Mouse (Mus musculus): Measurements from ENCODE around the gene E130309D02Rik. TPM values are rescaled to one million over a fixed set of nuclear protein-coding genes. Genes with fewer than 3 reads are reported as not detected.
A peak's percentile ranks its signal among the peaks of the same experiment; 100 is the strongest.

E130309D02Rik gene
- polyA plus RNA-seq, 1 experiment, result 29.6 TPM

DNA sequence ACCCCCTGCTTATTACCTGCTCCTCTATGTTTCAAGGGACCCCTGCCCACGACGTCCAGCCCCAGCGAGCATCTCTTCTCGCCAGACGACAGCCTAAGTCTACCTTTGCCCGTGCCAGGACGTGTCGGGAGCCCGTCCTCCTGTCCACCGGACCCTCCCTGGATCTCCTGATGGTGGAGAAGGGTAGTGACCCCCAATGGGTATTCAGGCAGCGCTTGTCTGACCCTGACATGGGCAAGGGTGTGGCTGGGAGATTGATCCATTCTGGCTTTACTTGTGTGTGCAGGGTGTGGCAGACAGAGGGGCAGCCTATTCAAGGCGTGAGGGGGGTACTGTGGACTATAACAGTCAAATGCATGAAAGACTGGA lies 45.0 kb downstream of the E130309D02Rik start:
- Histone ChIP-seq H3K27me3 (ENCODE audit: control insufficient read depth, insufficient read depth, insufficient read length) (no peaks in the 10 kb centered on the region), H3K79me3 (ENCODE audit: low read depth) (peaks cover 9% of the 10 kb centered on the region), H3K79me2 (ENCODE audit: control insufficient read depth, insufficient read depth) (peaks cover 17% of the 10 kb centered on the region), H3K36me3 (ENCODE audit: control insufficient read depth, insufficient read depth) (no peaks in the 10 kb centered on the region), H3K4me3 (ENCODE audit: insufficient read depth, poor library complexity, severe bottlenecking) (peak overlapping the region; percentile 69), H3ac (ENCODE audit: control insufficient read depth, insufficient read length, low read depth) (peak overlapping the region; percentile 65)
- TF ChIP-seq MYOD1 (IDR thresholded peaks at IDR 0.05; ENCODE audit: control insufficient read depth, insufficient read length, low read depth) (no peak), CEBPB (IDR thresholded peaks at IDR 0.05; ENCODE audit: low read depth) (no peak), FOSL1 (IDR thresholded peaks at IDR 0.05; ENCODE audit: insufficient read depth, low read length, poor library complexity, severe bottlenecking) (no peak), MAX (IDR thresholded peaks at IDR 0.05) (no peak), CTCF (IDR thresholded peaks at IDR 0.05; ENCODE audit: control insufficient read depth, insufficient read depth, insufficient read length) (no peak), MYOG (IDR thresholded peaks at IDR 0.05; ENCODE audit: control insufficient read depth, extremely low read depth, insufficient read length) (no peak), USF1 (IDR thresholded peaks at IDR 0.05; ENCODE audit: low read depth) (no peak)

DNA sequence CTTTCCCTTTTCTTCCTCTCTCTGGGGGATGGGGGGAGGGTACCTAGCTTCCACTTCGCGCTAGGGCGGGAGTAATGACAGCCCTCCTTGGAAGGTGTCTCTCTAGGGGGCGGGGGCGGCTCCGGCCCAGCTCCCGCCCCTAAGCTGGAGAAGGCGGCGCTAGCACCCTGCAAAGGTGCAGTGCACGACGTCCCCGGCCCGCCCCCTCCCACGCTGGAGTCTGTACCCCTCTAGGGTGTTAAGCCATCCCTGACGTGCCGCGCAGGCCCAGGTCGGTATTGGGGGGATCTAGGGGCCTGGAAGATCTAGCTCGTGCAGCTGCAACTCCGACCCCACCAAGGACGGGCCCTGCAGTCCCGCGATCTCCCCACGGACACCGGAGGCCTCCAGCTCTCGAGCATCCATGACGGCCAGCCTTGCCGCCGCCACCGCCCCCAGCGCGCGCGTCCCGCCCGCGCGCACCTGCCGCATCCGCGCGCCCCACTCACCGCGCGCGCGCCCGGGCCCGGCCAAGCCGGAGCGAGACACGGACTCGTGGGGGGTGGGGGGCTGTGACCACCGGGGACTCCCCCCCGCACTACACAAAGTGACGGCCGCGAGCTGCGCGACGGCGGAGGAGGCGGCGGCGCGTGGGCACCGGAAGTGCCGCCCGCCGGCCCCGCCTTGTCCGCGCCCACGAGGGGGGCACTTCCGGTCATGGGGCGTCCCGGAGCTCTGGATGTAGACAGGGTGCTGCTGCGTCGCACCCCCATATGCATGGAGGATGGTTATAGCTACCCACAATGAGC lies 45.6 kb downstream of the E130309D02Rik start, which contains the start of gene Zfp316:
Zfp316 (minus strand) TSS at position 660 of the 788 bp plus-strand sequence.
- Histone ChIP-seq H3K79me3 (ENCODE audit: low read depth) (peaks cover 9% of the 10 kb centered on the region), H3K79me2 (ENCODE audit: control insufficient read depth, insufficient read depth) (peaks cover 17% of the 10 kb centered on the region), H3K27me3 (ENCODE audit: control insufficient read depth, insufficient read depth, insufficient read length) (no peaks in the 10 kb centered on the region), H3K4me3 (ENCODE audit: insufficient read depth, poor library complexity, severe bottlenecking) (peak within 1 kb of the TSS; percentile 69), H3K36me3 (ENCODE audit: control insufficient read depth, insufficient read depth) (no peaks in the 10 kb centered on the region), H3ac (ENCODE audit: control insufficient read depth, insufficient read length, low read depth) (peak within 1 kb of the TSS; percentile 86)
- TF ChIP-seq USF1 (IDR thresholded peaks at IDR 0.05; ENCODE audit: low read depth) (peak; percentile 35), MAX (IDR thresholded peaks at IDR 0.05) (peak; percentile 24), CTCF (IDR thresholded peaks at IDR 0.05; ENCODE audit: control insufficient read depth, insufficient read depth, insufficient read length) (no peak), CEBPB (IDR thresholded peaks at IDR 0.05; ENCODE audit: low read depth) (no peak), FOSL1 (IDR thresholded peaks at IDR 0.05; ENCODE audit: insufficient read depth, low read length, poor library complexity, severe bottlenecking) (no peak)

- H3ac ChIP-seq (ENCODE audit: control insufficient read depth, insufficient read length, low read depth), result no peak overlapping the region
- no peaks in the 10 kb centered on the region for H3K36me3 ChIP-seq (ENCODE audit: control insufficient read depth, insufficient read depth)
- TF ChIP-seq MYOG (IDR thresholded peaks at IDR 0.05; ENCODE audit: control insufficient read depth, extremely low read depth, insufficient read length) (no peak), CTCF (IDR thresholded peaks at IDR 0.05; ENCODE audit: control insufficient read depth, insufficient read depth, insufficient read length) (no peak), CEBPB (IDR thresholded peaks at IDR 0.05; ENCODE audit: low read depth) (no peak), USF1 (IDR thresholded peaks at IDR 0.05; ENCODE audit: low read depth) (no peak), MAX (IDR thresholded peaks at IDR 0.05) (no peak), FOSL1 (IDR thresholded peaks at IDR 0.05; ENCODE audit: insufficient read depth, low read length, poor library complexity, severe bottlenecking) (no peak), MYOD1 (IDR thresholded peaks at IDR 0.05; ENCODE audit: control insufficient read depth, insufficient read length, low read depth) (no peak)
- H3K27me3 ChIP-seq (ENCODE audit: control insufficient read depth, insufficient read depth, insufficient read length), result no peaks in the 10 kb centered on the region
- H3K4me3 ChIP-seq (ENCODE audit: insufficient read depth, poor library complexity, severe bottlenecking), result peak overlapping the region; percentile 69
- peaks cover 9% of the 10 kb centered on the region for H3K79me3 ChIP-seq (ENCODE audit: low read depth)
- peaks cover 17% of the 10 kb centered on the region for H3K79me2 ChIP-seq (ENCODE audit: control insufficient read depth, insufficient read depth)
These were observed 46.2 kb downstream of the E130309D02Rik start for GRCm38 (mm10) chr5:143268985-143269362.

DNA sequence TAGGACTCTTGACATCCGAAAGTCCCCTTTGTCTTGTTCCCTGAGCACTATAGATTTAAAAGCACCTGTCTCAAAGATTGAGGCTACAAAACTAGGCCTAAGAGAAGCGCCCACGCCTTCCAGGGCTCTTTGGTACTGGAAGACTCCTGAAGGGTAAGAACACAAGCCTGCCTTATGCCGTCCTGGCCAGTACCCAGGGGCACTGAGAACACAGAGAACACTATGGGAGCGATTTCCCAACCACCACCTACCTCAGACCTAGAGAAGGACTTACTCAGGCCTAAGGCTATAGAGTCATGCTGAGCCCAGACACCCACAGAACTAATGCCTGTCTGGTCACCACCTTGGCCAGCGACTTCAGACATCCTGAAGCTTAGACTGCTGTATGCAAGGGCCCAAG lies 48.4 kb downstream of the E130309D02Rik start:
- Histone ChIP-seq H3ac (ENCODE audit: control insufficient read depth, insufficient read length, low read depth) (no peak overlapping the region), H3K27me3 (ENCODE audit: control insufficient read depth, insufficient read depth, insufficient read length) (no peaks in the 10 kb centered on the region), H3K36me3 (ENCODE audit: control insufficient read depth, insufficient read depth) (peaks cover 5% of the 10 kb centered on the region), H3K4me3 (ENCODE audit: insufficient read depth, poor library complexity, severe bottlenecking) (no peak overlapping the region), H3K79me2 (ENCODE audit: control insufficient read depth, insufficient read depth) (peaks cover 17% of the 10 kb centered on the region), H3K79me3 (ENCODE audit: low read depth) (peaks cover 9% of the 10 kb centered on the region)
- TF ChIP-seq MYOD1 (IDR thresholded peaks at IDR 0.05; ENCODE audit: control insufficient read depth, insufficient read length, low read depth), result no peak
- TF ChIP-seq USF1 (IDR thresholded peaks at IDR 0.05; ENCODE audit: low read depth), result no peak
- no peak for TF ChIP-seq FOSL1 (IDR thresholded peaks at IDR 0.05; ENCODE audit: insufficient read depth, low read length, poor library complexity, severe bottlenecking)
- TF ChIP-seq MYOG (IDR thresholded peaks at IDR 0.05; ENCODE audit: control insufficient read depth, extremely low read depth, insufficient read length), result no peak
- no peak for TF ChIP-seq MAX (IDR thresholded peaks at IDR 0.05)
- no peak for TF ChIP-seq CTCF (IDR thresholded peaks at IDR 0.05; ENCODE audit: control insufficient read depth, insufficient read depth, insufficient read length)
- TF ChIP-seq CEBPB (IDR thresholded peaks at IDR 0.05; ENCODE audit: low read depth), result no peak

GRCm38 (mm10) chr5:143265409-143265808 lies 49.8 kb downstream of the E130309D02Rik start:
- no peaks in the 10 kb centered on the region for H3K27me3 ChIP-seq (ENCODE audit: control insufficient read depth, insufficient read depth, insufficient read length)
- H3K79me2 ChIP-seq (ENCODE audit: control insufficient read depth, insufficient read depth), result peaks cover 6% of the 10 kb centered on the region
- H3K36me3 ChIP-seq (ENCODE audit: control insufficient read depth, insufficient read depth), result peaks cover 5% of the 10 kb centered on the region
- TF ChIP-seq CEBPB (IDR thresholded peaks at IDR 0.05; ENCODE audit: low read depth) (no peak), CTCF (IDR thresholded peaks at IDR 0.05; ENCODE audit: control insufficient read depth, insufficient read depth, insufficient read length) (no peak), FOSL1 (IDR thresholded peaks at IDR 0.05; ENCODE audit: insufficient read depth, low read length, poor library complexity, severe bottlenecking) (no peak), USF1 (IDR thresholded peaks at IDR 0.05; ENCODE audit: low read depth) (no peak), MAX (IDR thresholded peaks at IDR 0.05) (no peak), MYOG (IDR thresholded peaks at IDR 0.05; ENCODE audit: control insufficient read depth, extremely low read depth, insufficient read length) (no peak), MYOD1 (IDR thresholded peaks at IDR 0.05; ENCODE audit: control insufficient read depth, insufficient read length, low read depth) (no peak)
- H3K79me3 ChIP-seq (ENCODE audit: low read depth), result peaks cover 1% of the 10 kb centered on the region
- H3K4me3 ChIP-seq (ENCODE audit: insufficient read depth, poor library complexity, severe bottlenecking), result no peak overlapping the region
- H3ac ChIP-seq (ENCODE audit: control insufficient read depth, insufficient read length, low read depth), result no peak overlapping the region

Measured in C2C12 (cell line).